Mouse (Mus musculus) stomach, postnatal 0 days (tissue): ENCODE measurements around the gene Adamts5. TPM values are rescaled to one million over a fixed set of nuclear protein-coding genes. Genes with fewer than 3 reads are reported as not detected.

Experiments used
- ATAC-seq: fragments of 200-750 bp; cut with Nextera tagmentation; 2 replicates; pipeline ENCODE4 v1.8.0; 2017; ENCODE audit not compliant: low FRiP score, low TSS enrichment
- DNase-seq: peaks from one replicate; pipeline ENCODE4 v3.0.0-alpha.2; 2016; ENCODE audit warnings: low spot score
- H3K27ac ChIP-seq: fragments of 300-500 bp; sonication (generic); replicated peaks from 2 replicates; pipeline ENCODE4 v1.5.1; 2014; ENCODE audit warnings: mild to moderate bottlenecking, control low read depth
- H3K27me3 ChIP-seq: fragments of 300-500 bp; sonication (generic); 2 replicates; pipeline ENCODE4 v1.6.1; 2014; ENCODE audit warnings: low read length; ENCODE audit not compliant: control insufficient read depth, insufficient read depth
- H3K36me3 ChIP-seq: fragments of 300-500 bp; sonication (generic); 2 replicates; pipeline ENCODE4 v1.6.1; 2014; ENCODE audit warnings: low read length, mixed read lengths; ENCODE audit not compliant: control insufficient read depth, insufficient read depth
- H3K4me1 ChIP-seq: fragments of 300-500 bp; sonication (generic); replicated peaks from 2 replicates; pipeline ENCODE4 v1.6.1; 2014; ENCODE audit warnings: antibody characterized with exemption; ENCODE audit not compliant: control insufficient read depth, insufficient read depth
- H3K4me2 ChIP-seq: fragments of 300-500 bp; sonication (generic); replicated peaks from 2 replicates; pipeline ENCODE4 v1.6.1; 2014; ENCODE audit warnings: low read depth, mild to moderate bottlenecking, control low read depth, moderate library complexity
- H3K4me3 ChIP-seq: fragments of 300-500 bp; sonication (generic); 2 replicates; pipeline ENCODE4 v1.5.1; 2014; ENCODE audit warnings: low read depth, low read length, control low read depth
- H3K9ac ChIP-seq: fragments of 300-500 bp; sonication (generic); 2 replicates; pipeline ENCODE4 v1.6.1; 2014; ENCODE audit warnings: mild to moderate bottlenecking, low read length, control low read depth, mixed read lengths
- H3K9me3 ChIP-seq: fragments of 300-500 bp; sonication (generic); 2 replicates; pipeline ENCODE4 v1.6.1; 2016; ENCODE audit warnings: low read length; ENCODE audit not compliant: control insufficient read depth
- CTCF ChIP-seq: IDR thresholded peaks from 2 replicates; pipeline ENCODE4 v1.5.1; 2016; ENCODE audit warnings: antibody characterized with exemption, low read depth, mild to moderate bottlenecking, moderate library complexity
- EP300 ChIP-seq: optimal IDR thresholded peaks from 2 replicates; pipeline ENCODE3; 2016; ENCODE audit warnings: antibody characterized with exemption
- WGBS: fragments of 180-500 bp; shearing (Covaris S2); extraction: QIAGEN DNeasy Blood & Tissue Kit; methylation state at CpG from one replicate; pipeline ENCODE4 v1.1.7; 2014; 5-methylcytosine and 5-hydroxymethylcytosine counted together
- polyA plus RNA-seq: library from polyadenylated mRNA; unstranded; fragments of >200 nt; fragmentation: Nextera tagmentation; extraction: Ambion mirVana; gene quantifications from 2 replicates; pipeline ENCODE4 v1.2.1, GENCODE M21; 2015

The Adamts5 gene
- 3.0 and 3.4 TPM in 2 replicates for polyA plus RNA-seq

DNA sequence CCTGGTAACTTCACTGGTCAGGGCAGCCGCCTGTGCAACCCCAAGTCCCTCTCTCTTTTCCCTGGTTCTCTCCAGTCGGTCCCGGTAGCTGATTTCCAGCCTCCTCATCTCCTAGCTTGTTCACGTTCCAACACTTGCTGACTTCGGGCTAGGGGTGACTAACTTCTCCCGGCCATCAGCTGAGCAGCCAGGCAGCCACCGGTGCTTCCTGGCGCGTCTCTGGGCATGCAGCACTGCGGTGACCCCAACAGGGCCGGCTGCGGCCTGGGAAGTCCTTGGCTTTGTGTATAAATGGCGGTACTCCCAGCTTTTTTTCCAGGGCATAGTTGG lies at the start of gene Adamts5:
Adamts5 (minus strand) TSS at position 248 of the 330 bp plus-strand sequence.
- Histone ChIP-seq H3K27ac (peak within 1 kb of the TSS; percentile 71), H3K4me1 (no peaks in the 10 kb centered on the region), H3K4me3 (peak within 1 kb of the TSS; percentile 62), H3K4me2 (peak within 1 kb of the TSS; percentile 72), H3K36me3 (no peaks in the 10 kb centered on the region), H3K27me3 (no peaks in the 10 kb centered on the region), H3K9me3 (no peaks in the 10 kb centered on the region), H3K9ac (peak within 1 kb of the TSS; percentile 64)
- DNase-seq (peak; percentile 15), ATAC-seq (no peak)
- TF ChIP-seq EP300 (no peak), CTCF (no peak)
- WGBS = 12% methylated on average over 13 of the region's 13 CpGs

DNA sequence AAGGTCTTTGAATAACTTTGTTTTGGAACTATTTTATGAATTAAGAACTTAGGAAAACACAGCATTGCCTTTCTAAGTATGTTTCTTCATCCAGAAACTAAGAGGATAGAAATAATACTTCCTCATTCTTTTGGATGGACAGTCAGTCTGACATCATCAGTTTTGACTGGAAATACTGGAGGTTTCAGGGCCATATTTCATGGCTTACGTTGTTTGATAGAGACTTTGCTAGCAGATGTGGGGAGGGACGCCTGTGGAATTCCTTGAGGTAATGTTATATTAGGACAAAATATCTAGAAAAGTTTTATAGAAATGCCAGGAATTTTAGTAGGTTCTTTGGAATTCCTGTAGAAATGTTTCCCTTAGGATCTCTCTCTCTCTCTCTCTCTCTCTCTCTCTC lies 48.7 kb upstream of the Adamts5 start:
- H3K27me3 ChIP-seq = no peaks in the 10 kb centered on the region
- 53% methylated on average over 2 of the region's 2 CpGs for WGBS
- no peak overlapping the region for H3K9ac ChIP-seq
- H3K4me1 ChIP-seq = no peaks in the 10 kb centered on the region
- no peaks in the 10 kb centered on the region for H3K9me3 ChIP-seq
- H3K4me2 ChIP-seq = no peak overlapping the region
- H3K4me3 ChIP-seq = no peak overlapping the region
- H3K36me3 ChIP-seq = no peaks in the 10 kb centered on the region
- no peak for TF ChIP-seq CTCF
- DNase-seq = no peak
- ATAC-seq = no peak
- H3K27ac ChIP-seq = no peak overlapping the region

DNA sequence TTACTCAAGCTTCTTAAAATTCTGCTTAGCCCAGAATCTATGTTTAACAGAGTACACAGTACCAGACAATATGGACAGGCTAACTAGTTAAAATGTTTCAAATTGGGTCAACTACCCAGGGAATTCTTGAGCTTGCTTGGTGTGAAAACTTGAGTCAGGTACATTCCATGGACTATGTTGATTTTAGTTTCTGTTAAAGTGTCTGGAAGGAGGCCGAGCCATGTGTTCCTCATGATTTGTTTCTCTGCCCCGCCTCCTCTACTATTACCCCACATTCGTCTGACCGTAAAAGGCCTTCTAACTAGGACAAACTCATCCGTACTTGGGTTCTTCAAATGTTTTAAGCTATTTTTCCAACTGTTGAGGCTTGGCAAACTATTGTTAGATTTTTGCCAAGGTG lies 24.4 kb upstream of the Adamts5 start:
- WGBS = 81% methylated on average over 5 of the region's 5 CpGs
- ATAC-seq = no peak
- no peak for DNase-seq
- H3K4me1 ChIP-seq = no peaks in the 10 kb centered on the region
- H3K36me3 ChIP-seq = no peaks in the 10 kb centered on the region
- H3K9me3 ChIP-seq = no peaks in the 10 kb centered on the region
- no peaks in the 10 kb centered on the region for H3K27me3 ChIP-seq
- no peak overlapping the region for H3K27ac ChIP-seq
- TF ChIP-seq CTCF (no peak), EP300 (no peak)
- no peak overlapping the region for H3K4me2 ChIP-seq
- H3K4me3 ChIP-seq = no peak overlapping the region
- no peak overlapping the region for H3K9ac ChIP-seq

DNA sequence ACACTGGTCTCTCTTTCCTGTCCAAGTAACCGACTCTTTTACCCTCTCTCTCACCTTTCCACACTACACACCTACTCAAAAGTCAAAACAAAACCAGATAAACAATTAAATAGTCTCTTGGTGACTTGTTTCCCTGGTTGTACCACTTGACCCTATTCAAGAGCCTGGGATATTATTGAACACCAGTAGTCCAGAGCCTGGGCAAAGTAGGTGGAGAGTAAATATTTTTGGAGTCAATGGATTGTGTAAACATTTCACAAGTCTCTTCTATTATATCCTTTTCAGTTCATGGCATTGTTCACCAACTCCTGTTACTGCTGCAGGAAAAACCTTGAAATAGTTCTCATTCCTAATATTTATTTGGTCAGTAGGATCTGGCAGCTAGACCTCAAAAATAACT lies 20.8 kb upstream of the Adamts5 start:
- ATAC-seq (no peak), DNase-seq (no peak)
- WGBS = 50% methylated on average over 1 of the region's 1 CpGs

DNA sequence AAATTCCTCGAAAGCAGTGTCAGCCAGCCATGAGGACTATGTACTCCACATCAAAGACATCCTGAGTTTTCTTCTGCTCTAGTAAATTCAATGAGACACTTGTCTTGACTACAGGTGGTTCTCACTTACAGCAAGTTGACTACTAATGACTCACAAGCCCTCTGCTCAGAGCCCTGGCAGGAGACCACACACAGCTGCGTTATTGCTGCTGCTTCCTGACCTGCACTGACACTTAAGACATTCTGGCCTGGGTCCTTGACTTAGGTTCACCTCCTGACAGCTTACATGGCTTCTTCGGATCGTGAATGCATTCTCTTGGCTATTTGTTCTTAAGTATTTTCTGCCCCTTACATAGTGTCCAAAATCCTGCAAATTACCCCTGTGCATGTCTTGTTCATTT lies 18.5 kb upstream of the Adamts5 start:
- no peak overlapping the region for H3K27ac ChIP-seq
- H3K27me3 ChIP-seq = no peaks in the 10 kb centered on the region
- no peak for TF ChIP-seq EP300
- no peak overlapping the region for H3K9ac ChIP-seq
- 61% methylated on average over 4 of the region's 4 CpGs for WGBS
- H3K4me1 ChIP-seq = no peaks in the 10 kb centered on the region
- no peaks in the 10 kb centered on the region for H3K9me3 ChIP-seq
- ATAC-seq = no peak
- no peak overlapping the region for H3K4me2 ChIP-seq
- no peak overlapping the region for H3K4me3 ChIP-seq
- DNase-seq = no peak
- H3K36me3 ChIP-seq = no peaks in the 10 kb centered on the region

More for the DNA sequence above, 20.8 kb upstream of the Adamts5 start:
- Histone ChIP-seq H3K9ac (no peak overlapping the region), H3K36me3 (no peaks in the 10 kb centered on the region), H3K27ac (no peak overlapping the region), H3K4me3 (no peak overlapping the region), H3K4me1 (no peaks in the 10 kb centered on the region), H3K27me3 (no peaks in the 10 kb centered on the region), H3K9me3 (no peaks in the 10 kb centered on the region), H3K4me2 (no peak overlapping the region)
- TF ChIP-seq CTCF (no peak), EP300 (no peak)

DNA sequence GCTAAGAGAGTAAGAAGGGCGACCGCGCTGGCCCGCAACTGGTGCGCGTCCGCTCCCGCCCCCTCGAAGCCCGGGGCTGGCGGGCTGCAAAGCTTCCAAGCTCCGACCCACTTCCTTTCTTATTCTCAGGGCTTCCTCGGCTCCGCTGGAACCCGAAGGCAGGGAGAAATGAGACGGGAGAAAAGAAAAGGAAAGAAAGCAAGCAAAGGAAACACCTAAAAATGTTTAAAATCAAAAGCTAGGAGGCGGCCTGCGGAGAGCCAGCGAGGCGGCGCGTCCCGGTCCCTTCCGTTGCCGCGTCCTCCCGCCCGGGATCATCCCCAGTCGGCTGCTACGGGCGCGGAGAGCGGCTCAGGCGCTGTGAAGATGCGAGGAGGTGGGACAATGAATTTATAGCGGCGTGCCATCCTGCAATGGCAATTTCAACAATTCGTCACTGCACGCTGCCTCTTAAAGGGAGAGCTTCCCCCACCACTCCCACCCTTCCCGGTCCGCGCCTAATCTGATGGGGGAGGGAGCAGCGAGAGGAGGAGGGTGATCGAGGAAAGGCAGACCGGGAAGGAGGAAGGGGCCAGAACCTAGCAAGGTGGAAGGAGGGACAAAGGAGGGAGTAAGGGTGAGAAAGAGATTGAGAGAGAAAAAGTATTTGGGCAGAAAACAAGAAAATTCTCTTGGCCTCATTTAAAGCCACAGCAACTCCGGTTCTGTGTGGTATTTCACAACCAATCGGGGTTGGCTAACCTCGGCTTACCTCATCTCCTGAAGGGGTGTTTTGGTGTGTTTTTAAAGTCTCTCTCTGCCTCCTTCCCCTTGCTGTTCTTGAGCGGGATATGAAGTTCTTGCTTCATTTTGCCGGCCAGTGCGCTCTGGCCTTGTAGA lies 687 bp downstream of the Adamts5 start:
- Histone ChIP-seq H3K27ac (peak overlapping the region; percentile 71), H3K4me2 (peak overlapping the region; percentile 72), H3K4me3 (peak overlapping the region; percentile 62), H3K36me3 (no peaks in the 10 kb centered on the region), H3K27me3 (no peaks in the 10 kb centered on the region), H3K9ac (peak overlapping the region; percentile 64), H3K9me3 (no peaks in the 10 kb centered on the region), H3K4me1 (no peaks in the 10 kb centered on the region)
- ATAC-seq = peak; percentile 62; the same call in 1 of the 2 replicates
- under 1% methylated on average over 51 of the region's 51 CpGs for WGBS
- TF ChIP-seq CTCF = peak; percentile 8; the same call in 1 of the 2 replicates
- TF ChIP-seq EP300 = no peak
- DNase-seq = peak; percentile 27
